Mouse (Mus musculus) brain, embryonic 14.5 days (tissue): ENCODE measurements around the gene Pip4k2a.

Experiments
- CTCF ChIP-seq: fragments of 200-500 bp; IDR thresholded peaks from 2 replicates; pipeline ENCODE4 v1.5.1; 2012; ENCODE audit warnings: inconsistent platforms, mild to moderate bottlenecking, moderate library complexity, borderline replicate concordance; ENCODE audit not compliant: insufficient read depth, insufficient read length; ENCODE audit errors: extremely low read depth
- POLR2A ChIP-seq: fragments of 200-500 bp; IDR thresholded peaks from 2 replicates; pipeline ENCODE4 v1.6.1; 2012; ENCODE audit warnings: mild to moderate bottlenecking, inconsistent platforms, borderline replicate concordance; ENCODE audit not compliant: poor library complexity, insufficient read depth, insufficient read length, severe bottlenecking; ENCODE audit errors: extremely low read depth

DNA sequence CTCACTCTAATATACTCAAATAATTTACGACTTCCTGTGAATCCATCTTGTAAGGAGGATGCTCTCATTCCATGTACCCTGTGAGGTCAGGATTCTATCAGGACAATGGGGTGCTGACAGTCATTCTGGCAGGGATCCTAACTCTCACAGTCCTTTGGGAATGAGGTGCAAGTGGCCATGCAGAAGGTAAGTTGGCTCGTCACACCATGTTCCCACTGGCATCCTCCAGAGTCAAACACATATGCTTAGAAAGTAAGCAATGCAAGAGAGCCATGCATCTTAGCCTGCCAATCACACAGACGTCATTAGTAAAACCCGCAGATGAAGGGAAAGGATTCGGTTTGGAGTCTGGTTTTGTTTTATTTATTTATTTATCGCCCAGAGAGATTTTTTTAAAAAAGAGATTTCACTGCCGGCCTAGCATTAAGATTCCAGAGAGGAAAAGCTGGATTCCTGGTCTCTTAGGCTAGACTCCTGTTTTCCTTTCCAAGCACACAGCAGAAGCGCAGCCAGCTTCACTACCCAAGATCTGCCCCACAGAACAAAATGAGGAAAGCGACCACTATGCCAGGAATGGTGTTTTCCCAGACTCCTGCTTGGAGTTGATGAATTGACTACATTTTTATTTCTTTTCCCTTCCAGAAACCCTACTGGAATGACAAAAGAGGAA lies 82.4 kb downstream of the Pip4k2a start:
- no peak for TF ChIP-seq CTCF
- no peak for TF ChIP-seq POLR2A
